Mouse (Mus musculus) stomach, postnatal 0 days (tissue): ENCODE results near the gene Serpina3m. TPM values are rescaled to one million over a fixed set of nuclear protein-coding genes. Genes with fewer than 3 reads are reported as not detected.
A peak's percentile ranks its signal among the peaks of the same experiment; 100 is the strongest.
"Not testable (repeated sequence)": the region's sequence is repeated elsewhere in the genome, so short reads cannot be mapped to it uniquely, and the experiment has no call there.

ENCODE experiments used
- ATAC-seq: fragments of 200-750 bp; cut with Nextera tagmentation; 2 replicates; pipeline ENCODE4 v1.8.0; 2017; ENCODE audit not compliant: low FRiP score, low TSS enrichment
- DNase-seq: peaks from one replicate; pipeline ENCODE4 v3.0.0-alpha.2; 2016; ENCODE audit warnings: low spot score
- H3K27ac ChIP-seq: fragments of 300-500 bp; sonication (generic); replicated peaks from 2 replicates; pipeline ENCODE4 v1.5.1; 2014; ENCODE audit warnings: mild to moderate bottlenecking, control low read depth
- H3K27me3 ChIP-seq: fragments of 300-500 bp; sonication (generic); 2 replicates; pipeline ENCODE4 v1.6.1; 2014; ENCODE audit warnings: low read length; ENCODE audit not compliant: control insufficient read depth, insufficient read depth
- H3K36me3 ChIP-seq: fragments of 300-500 bp; sonication (generic); 2 replicates; pipeline ENCODE4 v1.6.1; 2014; ENCODE audit warnings: low read length, mixed read lengths; ENCODE audit not compliant: control insufficient read depth, insufficient read depth
- H3K4me1 ChIP-seq: fragments of 300-500 bp; sonication (generic); replicated peaks from 2 replicates; pipeline ENCODE4 v1.6.1; 2014; ENCODE audit warnings: antibody characterized with exemption; ENCODE audit not compliant: control insufficient read depth, insufficient read depth
- H3K4me2 ChIP-seq: fragments of 300-500 bp; sonication (generic); replicated peaks from 2 replicates; pipeline ENCODE4 v1.6.1; 2014; ENCODE audit warnings: low read depth, mild to moderate bottlenecking, control low read depth, moderate library complexity
- H3K4me3 ChIP-seq: fragments of 300-500 bp; sonication (generic); 2 replicates; pipeline ENCODE4 v1.5.1; 2014; ENCODE audit warnings: low read depth, low read length, control low read depth
- H3K9ac ChIP-seq: fragments of 300-500 bp; sonication (generic); 2 replicates; pipeline ENCODE4 v1.6.1; 2014; ENCODE audit warnings: mild to moderate bottlenecking, low read length, control low read depth, mixed read lengths
- H3K9me3 ChIP-seq: fragments of 300-500 bp; sonication (generic); 2 replicates; pipeline ENCODE4 v1.6.1; 2016; ENCODE audit warnings: low read length; ENCODE audit not compliant: control insufficient read depth
- CTCF ChIP-seq: IDR thresholded peaks from 2 replicates; pipeline ENCODE4 v1.5.1; 2016; ENCODE audit warnings: antibody characterized with exemption, low read depth, mild to moderate bottlenecking, moderate library complexity
- EP300 ChIP-seq: optimal IDR thresholded peaks from 2 replicates; pipeline ENCODE3; 2016; ENCODE audit warnings: antibody characterized with exemption
- WGBS: fragments of 180-500 bp; shearing (Covaris S2); extraction: QIAGEN DNeasy Blood & Tissue Kit; methylation state at CpG from one replicate; pipeline ENCODE4 v1.1.7; 2014; 5-methylcytosine and 5-hydroxymethylcytosine counted together
- polyA plus RNA-seq: library from polyadenylated mRNA; unstranded; fragments of >200 nt; fragmentation: Nextera tagmentation; extraction: Ambion mirVana; gene quantifications from 2 replicates; pipeline ENCODE4 v1.2.1, GENCODE M21; 2015

Gene Serpina3m
- polyA plus RNA-seq, 1 experiment from 2014 or later, result 0.30 TPM

DNA sequence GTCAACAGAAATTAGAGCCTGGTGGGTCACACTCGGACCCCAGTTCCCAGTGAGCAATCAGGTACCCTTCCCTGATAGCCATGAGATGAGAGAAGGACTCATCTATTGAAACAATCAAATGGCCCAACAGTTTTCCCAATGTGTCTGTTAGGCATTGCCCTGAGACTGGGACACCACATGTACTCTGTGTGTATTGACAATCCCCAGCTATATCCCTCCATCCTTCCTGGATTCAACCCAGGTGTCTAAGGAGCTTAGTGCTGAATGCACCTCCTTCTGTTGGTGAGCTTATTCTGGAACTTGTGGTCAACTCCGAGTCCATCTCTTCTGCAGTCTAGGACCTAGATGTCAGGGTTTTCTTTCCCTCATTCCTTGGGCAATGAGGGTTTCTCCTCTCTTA, 8.8 kb downstream of the Serpina3m start:
- TF ChIP-seq EP300, result no peak
- Histone ChIP-seq H3K4me2 (no peak overlapping the region), H3K4me3 (no peak overlapping the region), H3K9ac (no peak overlapping the region), H3K36me3 (no peaks in the 10 kb centered on the region), H3K4me1 (no peaks in the 10 kb centered on the region), H3K9me3 (no peaks in the 10 kb centered on the region), H3K27ac (no peak overlapping the region), H3K27me3 (no peaks in the 10 kb centered on the region)
- DNase-seq, result no peak
- 85% methylated on average over 2 of the region's 2 CpGs for WGBS
- ATAC-seq, result no peak

DNA sequence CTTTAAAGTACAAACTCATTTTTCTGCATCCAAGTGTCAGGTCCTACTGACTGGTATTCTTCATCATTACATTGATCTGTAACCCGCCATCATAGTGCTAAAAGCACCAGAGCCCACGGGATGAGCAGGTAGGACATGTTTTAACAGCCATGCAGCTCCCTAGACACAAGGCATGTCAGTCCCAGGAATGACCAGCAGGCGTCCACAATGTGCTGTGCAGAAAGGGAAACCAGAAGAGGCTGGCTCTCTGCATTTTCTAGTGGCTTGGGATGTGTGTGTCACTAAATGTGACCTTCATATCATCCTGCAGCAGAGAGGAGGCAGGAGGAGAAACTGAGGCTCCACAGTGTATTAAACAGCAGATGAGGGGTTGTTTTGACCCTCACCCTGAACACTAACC, 13.5 kb downstream of the Serpina3m start:
- H3K9ac ChIP-seq, H3K27ac ChIP-seq, H3K4me1 ChIP-seq, H3K27me3 ChIP-seq, ATAC-seq, H3K9me3 ChIP-seq, H3K36me3 ChIP-seq, H3K4me2 ChIP-seq, H3K4me3 ChIP-seq: not testable (repeated sequence)
- DNase-seq, result peak; percentile 21
- peak; percentile 71 for TF ChIP-seq CTCF
- 25% methylated on average over 3 of the region's 3 CpGs for WGBS

DNA sequence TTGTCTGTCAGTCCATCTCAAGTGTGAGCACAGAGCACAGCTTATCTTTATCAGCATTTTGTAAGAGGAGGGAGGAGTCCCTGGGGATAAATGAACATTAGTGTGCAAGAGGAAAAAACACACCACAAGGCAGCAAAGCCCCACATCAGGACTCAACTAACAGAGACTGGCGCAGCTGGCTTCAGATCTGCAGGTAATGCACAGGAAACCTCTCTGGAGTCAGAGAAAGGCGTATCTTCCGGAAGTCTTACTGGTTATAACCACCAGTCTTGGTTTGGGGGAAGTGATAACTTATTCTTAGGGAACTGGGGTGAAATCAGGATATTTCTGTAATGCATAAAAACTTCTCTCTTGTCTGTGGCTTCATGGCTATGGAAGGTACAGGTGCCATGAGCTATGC, 17.7 kb downstream of the Serpina3m start:
- H3K27ac ChIP-seq, result no peak overlapping the region
- no peak for ATAC-seq
- TF ChIP-seq EP300 (no peak), CTCF (no peak)
- no peak for DNase-seq
- no peaks in the 10 kb centered on the region for H3K9me3 ChIP-seq
- no peaks in the 10 kb centered on the region for H3K27me3 ChIP-seq
- H3K4me2 ChIP-seq, result no peak overlapping the region
- 79% methylated on average over 3 of the region's 3 CpGs for WGBS
- H3K36me3 ChIP-seq, result no peaks in the 10 kb centered on the region
- H3K4me1 ChIP-seq, result no peaks in the 10 kb centered on the region
- no peak overlapping the region for H3K9ac ChIP-seq
- no peak overlapping the region for H3K4me3 ChIP-seq

DNA sequence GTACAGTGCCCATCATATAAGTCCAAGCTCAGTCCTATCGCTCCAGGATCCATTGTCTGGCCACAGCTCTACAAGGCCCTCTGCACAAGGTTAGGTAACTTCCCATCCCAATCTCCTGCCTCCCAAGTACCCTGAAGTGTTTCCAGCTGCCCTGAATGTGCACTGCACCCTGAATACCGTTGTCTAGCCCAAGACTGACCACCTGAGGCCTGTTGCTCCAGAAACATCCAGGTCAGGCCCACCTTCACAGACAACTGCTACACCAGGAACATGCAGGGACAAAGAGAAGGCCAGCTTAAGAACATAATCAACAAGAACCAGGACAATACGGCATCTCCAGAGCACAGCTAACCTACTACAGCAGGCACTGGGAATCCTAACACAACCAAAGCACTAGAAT, 31.7 kb downstream of the Serpina3m start:
- Histone ChIP-seq H3K4me1 (no peaks in the 10 kb centered on the region), H3K36me3 (no peaks in the 10 kb centered on the region), H3K9me3 (no peaks in the 10 kb centered on the region), H3K4me2 (no peak overlapping the region), H3K27ac (no peak overlapping the region), H3K9ac (no peak overlapping the region), H3K27me3 (no peaks in the 10 kb centered on the region), H3K4me3 (no peak overlapping the region)
- no peak for ATAC-seq
- peak; percentile 5 for DNase-seq
- no peak for TF ChIP-seq CTCF
- TF ChIP-seq EP300, result no peak
- 85% methylated on average over 3 of the region's 3 CpGs for WGBS

DNA sequence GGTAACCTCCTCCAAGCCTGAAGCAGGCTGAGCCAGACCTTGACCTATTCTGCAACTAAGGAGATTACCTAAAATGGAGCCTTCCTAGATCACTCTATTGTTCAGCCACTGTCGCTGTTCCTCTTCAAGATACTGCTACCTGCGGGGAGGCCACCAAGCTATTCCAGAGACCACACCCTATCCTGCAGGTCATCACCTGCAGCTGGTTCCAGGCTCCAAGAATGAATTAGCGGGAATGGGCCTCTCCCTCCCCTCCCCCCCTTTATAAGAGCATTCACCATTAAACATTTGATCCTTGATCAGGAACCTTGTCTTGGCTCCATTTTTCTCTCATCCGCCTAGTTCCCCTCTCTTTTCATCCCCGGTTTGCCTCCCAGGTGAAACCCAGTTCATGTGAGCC, 38.9 kb downstream of the Serpina3m start:
- H3K36me3 ChIP-seq, H3K4me1 ChIP-seq, H3K4me3 ChIP-seq, H3K27ac ChIP-seq, ATAC-seq, H3K9ac ChIP-seq, H3K27me3 ChIP-seq, H3K4me2 ChIP-seq, H3K9me3 ChIP-seq, DNase-seq: not testable (repeated sequence)
- 68% methylated on average over 5 of the region's 5 CpGs for WGBS

DNA sequence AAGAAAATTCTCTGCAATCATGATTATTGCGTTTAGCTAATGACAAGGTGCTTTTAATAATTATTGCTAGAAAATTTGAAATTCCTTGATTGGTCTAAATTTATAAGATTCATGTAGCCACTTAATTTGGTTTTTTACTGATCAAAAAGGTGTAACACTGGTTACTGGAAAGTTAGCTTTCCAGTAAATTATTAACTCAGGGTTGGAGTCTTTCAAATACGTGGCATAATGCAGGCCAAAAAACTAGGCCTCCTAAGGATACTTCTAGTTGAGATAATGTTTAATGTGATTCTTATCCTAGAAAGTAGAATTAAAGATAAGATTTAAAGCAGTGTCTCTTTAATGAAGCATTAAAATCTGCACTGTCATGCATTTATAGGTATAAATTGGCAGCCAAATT, 40.1 kb downstream of the Serpina3m start:
- H3K4me1 ChIP-seq, H3K4me2 ChIP-seq, H3K27me3 ChIP-seq, ATAC-seq, H3K36me3 ChIP-seq, H3K4me3 ChIP-seq, H3K9me3 ChIP-seq, H3K9ac ChIP-seq, H3K27ac ChIP-seq, DNase-seq: not testable (repeated sequence)
- WGBS, result 58% methylated on average over 2 of the region's 2 CpGs

DNA sequence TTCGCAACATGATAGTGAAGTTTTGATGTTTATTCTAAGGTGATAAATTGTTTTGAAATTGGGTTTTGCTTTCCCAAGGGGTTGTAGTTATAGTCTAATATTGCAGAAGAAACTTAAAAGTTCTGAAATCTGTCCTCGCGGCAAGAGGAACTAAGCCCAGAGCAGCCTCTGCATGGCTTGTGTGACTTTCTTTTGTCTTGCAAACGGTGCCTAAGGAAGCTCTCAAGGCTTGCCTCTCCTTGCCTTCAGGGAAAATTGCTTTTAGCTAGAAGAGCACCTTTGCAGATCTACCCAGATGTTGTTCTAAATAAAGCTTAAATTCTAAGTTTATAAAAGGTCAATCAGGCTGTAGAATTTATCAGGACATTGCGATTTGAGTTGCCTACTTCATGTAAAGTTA, 40.5 kb downstream of the Serpina3m start:
- H3K27ac ChIP-seq, DNase-seq, H3K9ac ChIP-seq, ATAC-seq, H3K4me2 ChIP-seq, H3K27me3 ChIP-seq, H3K9me3 ChIP-seq, H3K4me1 ChIP-seq, H3K36me3 ChIP-seq, H3K4me3 ChIP-seq: not testable (repeated sequence)
- 54% methylated on average over 5 of the region's 5 CpGs for WGBS
